Mouse (Mus musculus) forebrain, embryonic 11.5 days (tissue): ENCODE measurements around the gene Lmx1b. TPM values are rescaled to one million over a fixed set of nuclear protein-coding genes. Genes with fewer than 3 reads are reported as not detected.

Experiments
- ATAC-seq: fragments of 200-750 bp; cut with Nextera tagmentation; replicated peaks from 2 replicates; pipeline ENCODE4 v1.8.0; 2017; ENCODE audit warnings: moderate TSS enrichment; ENCODE audit not compliant: low FRiP score
- DNase-seq: peaks from one replicate; pipeline ENCODE4 v3.0.0-alpha.2; 2017; ENCODE audit warnings: low spot score
- H3K27ac ChIP-seq: fragments of 300-500 bp; sonication (generic); 2 replicates; pipeline ENCODE4 v1.5.1; 2014; ENCODE audit warnings: low read depth, low read length
- H3K27me3 ChIP-seq: fragments of 300-500 bp; sonication (generic); 2 replicates; pipeline ENCODE4 v1.6.1; 2014; ENCODE audit warnings: mild to moderate bottlenecking, low read length, mixed read lengths; ENCODE audit not compliant: control insufficient read depth, insufficient read depth
- H3K36me3 ChIP-seq: fragments of 300-500 bp; sonication (generic); 2 replicates; pipeline ENCODE4 v1.6.1; 2014; ENCODE audit warnings: mild to moderate bottlenecking, low read length, moderate library complexity, mixed read lengths; ENCODE audit not compliant: control insufficient read depth, insufficient read depth
- H3K4me1 ChIP-seq: fragments of 300-500 bp; sonication (generic); replicated peaks from 2 replicates; pipeline ENCODE4 v1.6.1; 2014; ENCODE audit warnings: low read length, mixed read lengths; ENCODE audit not compliant: control insufficient read depth, insufficient read depth
- H3K4me2 ChIP-seq: fragments of 300-500 bp; sonication (generic); 2 replicates; pipeline ENCODE4 v1.6.1; 2014; ENCODE audit warnings: low read depth, mild to moderate bottlenecking, low read length, moderate library complexity, mixed read lengths; ENCODE audit not compliant: severe bottlenecking
- H3K4me3 ChIP-seq: fragments of 300-500 bp; sonication (generic); 2 replicates; pipeline ENCODE4 v1.5.1; 2014; ENCODE audit warnings: low read depth, low read length
- H3K9ac ChIP-seq: fragments of 300-500 bp; sonication (generic); 2 replicates; pipeline ENCODE4 v1.6.1; 2014; ENCODE audit warnings: low read length
- H3K9me3 ChIP-seq: fragments of 300-500 bp; sonication (generic); 2 replicates; pipeline ENCODE4 v1.6.1; 2016; ENCODE audit warnings: low read length, mixed read lengths; ENCODE audit not compliant: control insufficient read depth
- WGBS: fragments of 180-500 bp; shearing (Covaris S2); extraction: QIAGEN DNeasy Blood & Tissue Kit; methylation state at CpG from one replicate; pipeline ENCODE4 v1.1.7; 2014; 5-methylcytosine and 5-hydroxymethylcytosine counted together
- polyA plus RNA-seq: library from polyadenylated mRNA; unstranded; fragments of >200 nt; fragmentation: Nextera tagmentation; extraction: Ambion mirVana; gene quantifications from 2 replicates; pipeline ENCODE4 v1.2.1, GENCODE M21; 2014

Gene Lmx1b
- polyA plus RNA-seq, 1 experiment from 2014 or later, result 1.0 TPM

DNA sequence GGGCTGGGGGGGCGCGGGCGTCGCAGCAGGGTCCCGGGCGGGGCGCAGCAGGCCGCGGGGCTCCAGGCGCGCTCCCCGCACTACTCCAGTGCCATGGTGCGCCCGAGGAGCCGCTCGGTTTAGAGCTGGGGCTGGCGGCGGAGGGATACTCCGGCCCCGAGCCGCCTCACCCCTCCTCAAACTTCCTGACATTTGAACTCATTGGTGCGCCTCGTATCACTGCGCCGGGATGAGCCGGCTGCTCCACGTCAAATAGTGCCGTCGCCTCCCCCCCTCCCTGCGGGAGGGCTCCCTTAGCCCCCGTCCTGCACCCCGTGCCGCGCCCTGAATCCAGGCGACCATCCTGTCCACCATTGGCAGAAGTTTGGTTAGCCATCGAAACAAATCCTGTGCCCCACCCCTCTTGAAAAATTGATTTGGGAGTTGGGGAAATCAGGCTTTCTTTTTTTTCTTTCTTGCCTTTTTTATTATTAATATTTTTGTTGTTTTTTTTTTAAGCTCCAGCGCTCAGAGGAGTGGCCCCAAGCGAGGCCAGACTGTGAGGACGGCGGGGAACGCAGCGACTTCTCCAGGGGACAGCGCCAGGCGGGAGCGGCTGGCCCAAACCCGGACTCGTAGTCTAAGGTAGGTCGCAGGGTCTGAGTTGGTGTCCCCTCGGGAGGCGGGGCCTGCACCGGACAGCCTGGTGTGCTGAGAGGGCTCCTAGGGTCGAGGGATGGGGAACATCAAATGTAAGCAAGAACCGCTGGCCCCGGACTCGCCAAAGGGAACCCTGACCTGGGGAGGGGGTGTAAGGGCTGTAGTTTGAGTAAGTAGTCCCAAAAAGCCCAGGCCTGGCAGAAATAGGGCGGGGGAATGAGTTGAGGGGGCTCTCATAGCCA is 907 bp upstream of the Lmx1b start:
- H3K4me2 ChIP-seq, result peak overlapping the region; percentile 59
- DNase-seq (peak; percentile 86), ATAC-seq (peak; percentile 55; the same call in 1 of the 2 replicates)
- H3K27ac ChIP-seq, result no peak overlapping the region
- H3K4me3 ChIP-seq, result peak overlapping the region; percentile 43
- no peaks in the 10 kb centered on the region for H3K36me3 ChIP-seq
- H3K4me1 ChIP-seq, result peaks cover 28% of the 10 kb centered on the region
- H3K27me3 ChIP-seq, result peaks cover 97% of the 10 kb centered on the region
- no peak overlapping the region for H3K9ac ChIP-seq
- H3K9me3 ChIP-seq, result no peaks in the 10 kb centered on the region
- 1% methylated on average over 41 of the region's 56 CpGs for WGBS

DNA sequence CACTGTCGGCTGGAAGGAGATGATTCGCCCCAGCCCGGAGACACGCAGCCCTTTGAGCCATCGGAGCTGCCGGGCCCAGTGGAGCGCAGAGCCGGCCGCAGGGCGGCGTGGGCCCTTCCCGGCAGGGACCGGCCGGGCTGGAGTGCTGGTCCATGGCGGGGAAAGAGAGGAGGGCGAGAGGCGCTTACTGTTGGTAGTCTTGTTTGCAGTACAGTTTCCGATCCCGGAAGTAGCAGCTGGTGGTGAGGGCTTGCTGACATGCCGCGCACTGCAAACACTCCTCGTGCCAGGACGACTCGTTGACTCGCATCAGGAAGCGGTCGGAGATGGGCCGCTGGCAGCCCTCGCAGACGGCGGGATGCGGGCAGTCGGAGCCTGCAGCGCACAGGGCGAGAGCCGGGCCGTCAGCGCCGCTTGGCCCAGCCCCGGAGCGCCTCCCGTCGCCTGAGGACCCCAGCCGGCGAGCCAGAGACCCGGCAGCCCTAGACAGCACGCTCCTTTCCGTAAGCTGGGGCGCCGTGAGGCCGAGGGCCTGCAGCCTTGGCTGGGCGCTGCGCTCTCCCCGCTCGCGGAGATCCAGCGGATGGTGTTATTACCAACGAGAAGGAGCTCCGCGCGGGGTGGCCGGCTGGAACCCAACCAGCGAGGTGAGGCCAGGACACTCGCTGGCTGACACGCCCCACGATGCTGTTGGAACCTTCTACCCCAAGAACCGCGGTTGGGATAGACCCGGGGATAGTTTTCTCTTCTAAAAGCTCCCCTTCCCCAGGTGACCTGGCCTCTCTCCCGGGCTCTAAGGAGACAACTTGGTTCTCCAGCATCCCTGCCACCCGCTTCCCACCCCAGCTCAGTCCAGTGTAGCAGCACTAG is 775 bp downstream of the Lmx1b start:
- Histone ChIP-seq H3K27me3 (peaks cover 97% of the 10 kb centered on the region), H3K4me3 (peak overlapping the region; percentile 43), H3K4me2 (peak overlapping the region; percentile 39), H3K9me3 (no peaks in the 10 kb centered on the region), H3K36me3 (no peaks in the 10 kb centered on the region), H3K27ac (no peak overlapping the region), H3K4me1 (peaks cover 25% of the 10 kb centered on the region), H3K9ac (peak overlapping the region; percentile 10; the same call in 1 of the 2 replicates)
- DNase-seq (peak; percentile 78), ATAC-seq (no peak; the same call in 1 of the 2 replicates)
- WGBS, result 1% methylated on average over 71 of the region's 71 CpGs

- no peaks in the 10 kb centered on the region for H3K36me3 ChIP-seq
- ATAC-seq (no peak), DNase-seq (no peak)
- 0 out of 2 replicates have a peak overlapping the region, but pooled peaks have one; percentile 43 for H3K4me3 ChIP-seq
- H3K9me3 ChIP-seq, result no peaks in the 10 kb centered on the region
- H3K4me1 ChIP-seq, result peaks cover 25% of the 10 kb centered on the region
- 13% methylated on average over 6 of the region's 6 CpGs for WGBS
- H3K9ac ChIP-seq, result no peak overlapping the region
- H3K27me3 ChIP-seq, result peaks cover 99% of the 10 kb centered on the region
- H3K4me2 ChIP-seq, result no peak overlapping the region
- H3K27ac ChIP-seq, result no peak overlapping the region
Measured at GRCm38 (mm10) chr2:33638141-33638733, 2.1 kb downstream of the Lmx1b start.

- Histone ChIP-seq H3K36me3 (no peaks in the 10 kb centered on the region), H3K4me1 (peaks cover 23% of the 10 kb centered on the region), H3K9ac (no peak overlapping the region), H3K27me3 (peaks cover 99% of the 10 kb centered on the region), H3K9me3 (no peaks in the 10 kb centered on the region), H3K27ac (no peak overlapping the region), H3K4me3 (no peak overlapping the region), H3K4me2 (no peak overlapping the region)
- ATAC-seq, result no peak
- WGBS, result 2% methylated on average over 7 of the region's 7 CpGs
- no peak for DNase-seq
Measured at GRCm38 (mm10) chr2:33637288-33637687, 3.0 kb downstream of the Lmx1b start.

DNA sequence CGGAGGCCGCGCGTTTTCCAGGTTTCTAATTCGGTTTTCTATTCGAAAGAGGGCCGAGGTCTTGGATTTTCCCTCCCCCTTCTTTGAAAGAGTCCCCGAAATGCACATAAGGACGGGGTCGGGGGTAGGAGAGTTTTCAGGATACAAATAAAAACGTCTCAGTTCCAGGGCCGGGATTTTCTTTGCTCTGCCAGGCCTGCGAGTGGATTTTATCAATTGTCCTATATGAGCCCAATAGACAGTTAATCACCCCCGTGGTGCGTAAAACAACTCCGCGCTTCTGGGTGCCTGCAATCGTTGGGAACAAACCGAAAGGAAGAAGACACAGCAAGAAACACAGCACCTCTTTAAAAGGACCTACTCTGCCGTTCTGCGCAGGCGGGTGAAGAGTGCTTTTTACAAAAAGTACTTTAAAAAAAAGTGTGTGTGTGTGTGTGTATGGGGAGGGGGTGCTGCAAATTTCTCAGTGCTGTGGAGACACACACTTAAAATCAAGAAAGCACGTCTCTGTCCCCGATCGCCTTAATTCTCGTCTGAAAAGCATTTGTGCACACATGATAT is 3.6 kb downstream of the Lmx1b start:
- Histone ChIP-seq H3K4me2 (no peak overlapping the region), H3K9ac (no peak overlapping the region), H3K4me3 (no peak overlapping the region), H3K9me3 (no peaks in the 10 kb centered on the region), H3K4me1 (peaks cover 22% of the 10 kb centered on the region), H3K27ac (no peak overlapping the region), H3K27me3 (peaks cover 99% of the 10 kb centered on the region), H3K36me3 (no peaks in the 10 kb centered on the region)
- WGBS, result under 1% methylated on average over 26 of the region's 26 CpGs
- DNase-seq (no peak), ATAC-seq (no peak)

DNA sequence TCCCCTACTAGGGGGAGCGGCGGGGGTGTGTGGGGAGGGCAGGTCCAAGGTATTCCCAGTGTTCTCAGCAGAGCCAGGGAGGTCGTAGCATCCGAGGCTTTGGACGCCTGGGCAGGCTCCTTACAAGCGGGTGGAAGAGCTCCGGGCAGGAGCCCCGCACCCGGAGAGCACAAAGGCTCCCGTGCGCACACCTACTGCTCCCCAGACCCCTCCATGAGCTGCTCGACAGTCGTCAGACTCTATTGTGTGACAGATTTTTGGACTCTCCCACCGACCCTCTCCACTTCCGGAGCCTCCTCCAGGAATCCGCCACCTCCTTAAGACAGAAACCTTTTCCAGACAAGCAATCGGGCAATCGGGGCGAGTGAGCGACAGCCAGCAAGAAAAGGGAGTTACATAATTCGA is 4.2 kb downstream of the Lmx1b start:
- Histone ChIP-seq H3K9ac (no peak overlapping the region), H3K9me3 (no peaks in the 10 kb centered on the region), H3K27me3 (peaks cover 99% of the 10 kb centered on the region), H3K4me2 (no peak overlapping the region), H3K27ac (no peak overlapping the region), H3K4me3 (no peak overlapping the region), H3K36me3 (no peaks in the 10 kb centered on the region), H3K4me1 (peaks cover 24% of the 10 kb centered on the region)
- WGBS, result under 1% methylated on average over 21 of the region's 21 CpGs
- DNase-seq, result peak; percentile 65
- no peak for ATAC-seq

DNA sequence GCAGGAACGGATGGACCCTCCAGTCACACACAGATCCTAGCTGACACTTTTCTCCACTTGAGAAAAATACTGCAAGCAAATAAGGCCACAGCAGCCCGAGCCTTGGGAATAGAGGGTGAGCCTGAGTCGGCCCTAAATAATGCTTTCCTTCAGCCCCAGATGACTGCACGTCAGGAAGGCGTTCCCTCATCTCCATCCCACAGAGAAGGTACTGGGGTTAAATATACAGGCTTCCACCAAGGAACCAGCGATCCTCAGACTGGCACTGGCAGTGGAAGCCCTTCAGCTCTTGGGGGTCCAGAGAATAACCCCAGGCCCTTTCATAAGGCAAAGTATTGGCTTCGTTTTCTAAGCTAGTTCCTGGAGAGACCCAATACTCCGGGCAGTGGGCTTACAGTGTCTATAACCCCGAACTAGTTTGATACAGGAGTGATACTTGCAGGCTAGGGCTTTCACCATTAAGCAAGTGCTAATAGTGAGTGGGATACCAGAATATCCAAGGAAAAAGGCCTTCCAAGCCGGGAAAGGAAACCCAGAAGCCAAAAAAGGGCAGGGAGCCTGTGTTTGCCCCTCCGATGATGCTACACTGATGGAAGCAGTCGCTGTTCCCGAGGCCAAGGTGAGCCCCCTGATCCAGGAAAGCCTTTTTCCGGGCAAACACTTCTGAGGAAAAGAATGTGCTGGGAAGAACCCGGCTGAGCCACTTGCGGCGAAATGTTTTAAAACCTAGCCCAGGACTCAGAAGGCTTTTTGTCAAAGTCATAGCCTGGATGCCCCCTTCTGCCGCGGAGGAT is 4.8 kb downstream of the Lmx1b start:
- 3% methylated on average over 19 of the region's 19 CpGs for WGBS
- Histone ChIP-seq H3K9ac (no peak overlapping the region), H3K4me1 (peaks cover 21% of the 10 kb centered on the region), H3K36me3 (no peaks in the 10 kb centered on the region), H3K27me3 (peaks cover 99% of the 10 kb centered on the region), H3K9me3 (no peaks in the 10 kb centered on the region), H3K27ac (no peak overlapping the region), H3K4me3 (no peak overlapping the region), H3K4me2 (no peak overlapping the region)
- ATAC-seq (no peak), DNase-seq (no peak)
